Mouse (Mus musculus): ENCODE measurements around the gene Tnfaip2. TPM values are rescaled to one million over a fixed set of nuclear protein-coding genes. Genes with fewer than 3 reads are reported as not detected.

Gene Tnfaip2
- polyA plus RNA-seq, 1 experiment: 4.7 TPM

GRCm38 (mm10) chr12:111474893-111475643 lies 32.8 kb downstream of the Tnfaip2 start:
- TF ChIP-seq CTCF (IDR thresholded peaks at IDR 0.05; ENCODE audit: low read depth, low read length): peak; percentile 62
- no peak for TF ChIP-seq EP300 (IDR thresholded peaks at IDR 0.05; ENCODE audit: insufficient read depth, low read depth, low read length)
- Histone ChIP-seq H3K4me3 (ENCODE audit: low read depth, low read length) (no peak overlapping the region), H3K4me1 (ENCODE audit: control insufficient read depth, insufficient read depth, low read length) (no peaks in the 10 kb centered on the region), H3K27ac (ENCODE audit: insufficient read depth, low read length) (no peak overlapping the region), H3K36me3 (ENCODE audit: control insufficient read depth, insufficient read depth, low read length, poor library complexity, severe bottlenecking) (no peaks in the 10 kb centered on the region), H3K9me3 (replicated peaks; ENCODE audit: control insufficient read depth, insufficient read depth, low read length, poor library complexity, severe bottlenecking) (no peaks in the 10 kb centered on the region), H3K27me3 (ENCODE audit: control insufficient read depth, insufficient read depth, low read length, poor library complexity, severe bottlenecking) (no peaks in the 10 kb centered on the region), H3K9ac (ENCODE audit: low read depth, poor library complexity, severe bottlenecking) (no peak overlapping the region)

- Histone ChIP-seq H3K9ac (ENCODE audit: low read depth, poor library complexity, severe bottlenecking) (no peak overlapping the region), H3K9me3 (replicated peaks; ENCODE audit: control insufficient read depth, insufficient read depth, low read length, poor library complexity, severe bottlenecking) (no peaks in the 10 kb centered on the region), H3K36me3 (ENCODE audit: control insufficient read depth, insufficient read depth, low read length, poor library complexity, severe bottlenecking) (no peaks in the 10 kb centered on the region), H3K4me3 (ENCODE audit: low read depth, low read length) (no peak overlapping the region), H3K27ac (ENCODE audit: insufficient read depth, low read length) (no peak overlapping the region), H3K27me3 (ENCODE audit: control insufficient read depth, insufficient read depth, low read length, poor library complexity, severe bottlenecking) (no peaks in the 10 kb centered on the region), H3K4me1 (ENCODE audit: control insufficient read depth, insufficient read depth, low read length) (no peaks in the 10 kb centered on the region)
- TF ChIP-seq EP300 (IDR thresholded peaks at IDR 0.05; ENCODE audit: insufficient read depth, low read depth, low read length) (no peak), CTCF (IDR thresholded peaks at IDR 0.05; ENCODE audit: low read depth, low read length) (no peak), POLR2A (IDR thresholded peaks at IDR 0.05; ENCODE audit: insufficient read depth, low read length) (no peak)
Observed at GRCm38 (mm10) chr12:111478924-111479323, 36.7 kb downstream of the Tnfaip2 start.

- TF ChIP-seq POLR2A (IDR thresholded peaks at IDR 0.05; ENCODE audit: insufficient read depth, low read length) (no peak), CTCF (IDR thresholded peaks at IDR 0.05; ENCODE audit: low read depth, low read length) (peak; percentile 53)
- H3K9ac ChIP-seq (ENCODE audit: low read depth, poor library complexity, severe bottlenecking): no peak overlapping the region
- no peaks in the 10 kb centered on the region for H3K9me3 ChIP-seq (replicated peaks; ENCODE audit: control insufficient read depth, insufficient read depth, low read length, poor library complexity, severe bottlenecking)
- no peaks in the 10 kb centered on the region for H3K4me1 ChIP-seq (ENCODE audit: control insufficient read depth, insufficient read depth, low read length)
- no peaks in the 10 kb centered on the region; the same call in 1 of the 2 replicates for H3K27me3 ChIP-seq (ENCODE audit: control insufficient read depth, insufficient read depth, low read length, poor library complexity, severe bottlenecking)
- H3K36me3 ChIP-seq (ENCODE audit: control insufficient read depth, insufficient read depth, low read length, poor library complexity, severe bottlenecking): no peaks in the 10 kb centered on the region
- H3K4me3 ChIP-seq (ENCODE audit: low read depth, low read length): no peak overlapping the region
- H3K27ac ChIP-seq (ENCODE audit: insufficient read depth, low read length): no peak overlapping the region
Observed at GRCm38 (mm10) chr12:111479917-111480316, 37.6 kb downstream of the Tnfaip2 start.

GRCm38 (mm10) chr12:111485046-111485651 lies 42.9 kb downstream of the Tnfaip2 start:
- Histone ChIP-seq H3K36me3 (ENCODE audit: control insufficient read depth, insufficient read depth, low read length, poor library complexity, severe bottlenecking) (no peaks in the 10 kb centered on the region), H3K9me3 (replicated peaks; ENCODE audit: control insufficient read depth, insufficient read depth, low read length, poor library complexity, severe bottlenecking) (no peaks in the 10 kb centered on the region), H3K27me3 (ENCODE audit: control insufficient read depth, insufficient read depth, low read length, poor library complexity, severe bottlenecking) (no peaks in the 10 kb centered on the region; the same call in 1 of the 2 replicates), H3K9ac (ENCODE audit: low read depth, poor library complexity, severe bottlenecking) (peak overlapping the region; percentile 29), H3K4me3 (ENCODE audit: low read depth, low read length) (peak overlapping the region; percentile 56), H3K27ac (ENCODE audit: insufficient read depth, low read length) (no peak overlapping the region), H3K4me1 (ENCODE audit: control insufficient read depth, insufficient read depth, low read length) (no peaks in the 10 kb centered on the region)
- TF ChIP-seq POLR2A (IDR thresholded peaks at IDR 0.05; ENCODE audit: insufficient read depth, low read length) (no peak), CTCF (IDR thresholded peaks at IDR 0.05; ENCODE audit: low read depth, low read length) (no peak), EP300 (IDR thresholded peaks at IDR 0.05; ENCODE audit: insufficient read depth, low read depth, low read length) (no peak)

GRCm38 (mm10) chr12:111485652-111486306 lies 43.5 kb downstream of the Tnfaip2 start, which contains the start of gene Gm266:
Gene Gm266 (minus strand): TSS chr12:111485823.
- no peak for TF ChIP-seq POLR2A (IDR thresholded peaks at IDR 0.05; ENCODE audit: insufficient read depth, low read length)
- TF ChIP-seq EP300 (IDR thresholded peaks at IDR 0.05; ENCODE audit: insufficient read depth, low read depth, low read length): no peak
- no peak for TF ChIP-seq CTCF (IDR thresholded peaks at IDR 0.05; ENCODE audit: low read depth, low read length)
- no peak within 1 kb of the TSS for H3K27ac ChIP-seq (ENCODE audit: insufficient read depth, low read length)
- H3K36me3 ChIP-seq (ENCODE audit: control insufficient read depth, insufficient read depth, low read length, poor library complexity, severe bottlenecking): no peaks in the 10 kb centered on the region
- no peaks in the 10 kb centered on the region; the same call in 1 of the 2 replicates for H3K27me3 ChIP-seq (ENCODE audit: control insufficient read depth, insufficient read depth, low read length, poor library complexity, severe bottlenecking)
- no peaks in the 10 kb centered on the region for H3K4me1 ChIP-seq (ENCODE audit: control insufficient read depth, insufficient read depth, low read length)
- H3K9me3 ChIP-seq (replicated peaks; ENCODE audit: control insufficient read depth, insufficient read depth, low read length, poor library complexity, severe bottlenecking): no peaks in the 10 kb centered on the region
- peak within 1 kb of the TSS; percentile 56 for H3K4me3 ChIP-seq (ENCODE audit: low read depth, low read length)
- peak within 1 kb of the TSS; percentile 29 for H3K9ac ChIP-seq (ENCODE audit: low read depth, poor library complexity, severe bottlenecking)
